Mouse (Mus musculus): ENCODE measurements around the gene B3gnt9. TPM values are rescaled to one million over a fixed set of nuclear protein-coding genes. Genes with fewer than 3 reads are reported as not detected.

The B3gnt9 gene
- polyA plus RNA-seq, 1 experiment = 11.6 TPM

GRCm38 (mm10) chr8:105283074-105283473 is 28.1 kb upstream of the B3gnt9 start:
- no peaks in the 10 kb centered on the region; the same call in 1 of the 2 replicates for H3K27me3 ChIP-seq (ENCODE audit: control insufficient read depth, insufficient read depth, low read length)
- no peak overlapping the region for H3K27ac ChIP-seq (ENCODE audit: control insufficient read depth, insufficient read depth, low read length)
- H3K36me3 ChIP-seq (ENCODE audit: control insufficient read depth, insufficient read depth, low read length) = no peaks in the 10 kb centered on the region
- TF ChIP-seq POLR2A (IDR thresholded peaks at IDR 0.05; ENCODE audit: control insufficient read depth, extremely low read depth, insufficient read depth, low read length, poor library complexity) (no peak), CTCF (IDR thresholded peaks at IDR 0.05; ENCODE audit: borderline replicate concordance, control insufficient read depth, extremely low read depth, insufficient read depth, low read length, poor library complexity) (peak; percentile 79)
- peaks cover 12% of the 10 kb centered on the region for H3K4me1 ChIP-seq (replicated peaks; ENCODE audit: control insufficient read depth, insufficient read depth, low read length)
- no peak for DNase-seq
- no peak overlapping the region for H3K4me3 ChIP-seq (ENCODE audit: control insufficient read depth, insufficient read depth, low read length)
- WGBS = 70% methylated on average over 23 of the region's 23 CpGs

- Histone ChIP-seq H3K36me3 (ENCODE audit: control insufficient read depth, insufficient read depth, low read length) (no peaks in the 10 kb centered on the region), H3K27ac (ENCODE audit: control insufficient read depth, insufficient read depth, low read length) (no peak overlapping the region), H3K27me3 (ENCODE audit: control insufficient read depth, insufficient read depth, low read length) (no peaks in the 10 kb centered on the region; the same call in 1 of the 2 replicates), H3K4me3 (ENCODE audit: control insufficient read depth, insufficient read depth, low read length) (no peak overlapping the region), H3K4me1 (replicated peaks; ENCODE audit: control insufficient read depth, insufficient read depth, low read length) (peaks cover 12% of the 10 kb centered on the region)
- TF ChIP-seq POLR2A (IDR thresholded peaks at IDR 0.05; ENCODE audit: control insufficient read depth, extremely low read depth, insufficient read depth, low read length, poor library complexity) (no peak), CTCF (IDR thresholded peaks at IDR 0.05; ENCODE audit: borderline replicate concordance, control insufficient read depth, extremely low read depth, insufficient read depth, low read length, poor library complexity) (no peak)
- DNase-seq = no peak
- 91% methylated on average over 4 of the region's 4 CpGs for WGBS
Observed at GRCm38 (mm10) chr8:105282239-105282638, 27.3 kb upstream of the B3gnt9 start.

- WGBS = 98% methylated on average over 12 of the region's 12 CpGs
- Histone ChIP-seq H3K36me3 (ENCODE audit: control insufficient read depth, insufficient read depth, low read length) (no peaks in the 10 kb centered on the region), H3K27ac (ENCODE audit: control insufficient read depth, insufficient read depth, low read length) (no peak overlapping the region), H3K27me3 (ENCODE audit: control insufficient read depth, insufficient read depth, low read length) (no peaks in the 10 kb centered on the region; the same call in 1 of the 2 replicates), H3K4me1 (replicated peaks; ENCODE audit: control insufficient read depth, insufficient read depth, low read length) (peaks cover 12% of the 10 kb centered on the region), H3K4me3 (ENCODE audit: control insufficient read depth, insufficient read depth, low read length) (no peak overlapping the region)
- DNase-seq = no peak
- TF ChIP-seq POLR2A (IDR thresholded peaks at IDR 0.05; ENCODE audit: control insufficient read depth, extremely low read depth, insufficient read depth, low read length, poor library complexity) (no peak), CTCF (IDR thresholded peaks at IDR 0.05; ENCODE audit: borderline replicate concordance, control insufficient read depth, extremely low read depth, insufficient read depth, low read length, poor library complexity) (no peak)
Observed at GRCm38 (mm10) chr8:105281821-105282220, 26.9 kb upstream of the B3gnt9 start.

- H3K27me3 ChIP-seq (ENCODE audit: control insufficient read depth, insufficient read depth, low read length) = no peaks in the 10 kb centered on the region; the same call in 1 of the 2 replicates
Observed at GRCm38 (mm10) chr8:105280567-105280966, 25.6 kb upstream of the B3gnt9 start.

GRCm38 (mm10) chr8:105278911-105279334 is 24.0 kb upstream of the B3gnt9 start:
- H3K4me3 ChIP-seq (ENCODE audit: control insufficient read depth, insufficient read depth, low read length) = no peak overlapping the region
- WGBS = 2% methylated on average over 28 of the region's 28 CpGs

More at GRCm38 (mm10) chr8:105280567-105280966, 25.6 kb upstream of the B3gnt9 start:
- peaks cover 20% of the 10 kb centered on the region for H3K4me1 ChIP-seq (replicated peaks; ENCODE audit: control insufficient read depth, insufficient read depth, low read length)
- WGBS = 14% methylated on average over 3 of the region's 3 CpGs
- no peak for DNase-seq
- no peak overlapping the region for H3K27ac ChIP-seq (ENCODE audit: control insufficient read depth, insufficient read depth, low read length)
- no peak for TF ChIP-seq CTCF (IDR thresholded peaks at IDR 0.05; ENCODE audit: borderline replicate concordance, control insufficient read depth, extremely low read depth, insufficient read depth, low read length, poor library complexity)
- TF ChIP-seq POLR2A (IDR thresholded peaks at IDR 0.05; ENCODE audit: control insufficient read depth, extremely low read depth, insufficient read depth, low read length, poor library complexity) = no peak
- H3K4me3 ChIP-seq (ENCODE audit: control insufficient read depth, insufficient read depth, low read length) = no peak overlapping the region
- H3K36me3 ChIP-seq (ENCODE audit: control insufficient read depth, insufficient read depth, low read length) = no peaks in the 10 kb centered on the region

GRCm38 (mm10) chr8:105276292-105277120 is 21.6 kb upstream of the B3gnt9 start:
- TF ChIP-seq POLR2A (IDR thresholded peaks at IDR 0.05; ENCODE audit: control insufficient read depth, extremely low read depth, insufficient read depth, low read length, poor library complexity) = no peak
- no peak for TF ChIP-seq CTCF (IDR thresholded peaks at IDR 0.05; ENCODE audit: borderline replicate concordance, control insufficient read depth, extremely low read depth, insufficient read depth, low read length, poor library complexity)
- H3K27ac ChIP-seq (ENCODE audit: control insufficient read depth, insufficient read depth, low read length) = no peak overlapping the region
- H3K4me1 ChIP-seq (replicated peaks; ENCODE audit: control insufficient read depth, insufficient read depth, low read length) = peaks cover 17% of the 10 kb centered on the region
- WGBS = 4% methylated on average over 30 of the region's 30 CpGs
- H3K36me3 ChIP-seq (ENCODE audit: control insufficient read depth, insufficient read depth, low read length) = no peaks in the 10 kb centered on the region
- peak overlapping the region; percentile 41 for H3K4me3 ChIP-seq (ENCODE audit: control insufficient read depth, insufficient read depth, low read length)
- H3K27me3 ChIP-seq (ENCODE audit: control insufficient read depth, insufficient read depth, low read length) = no peaks in the 10 kb centered on the region; the same call in 1 of the 2 replicates
- DNase-seq = peak; percentile 49

More at GRCm38 (mm10) chr8:105278911-105279334, 24.0 kb upstream of the B3gnt9 start:
- H3K27ac ChIP-seq (ENCODE audit: control insufficient read depth, insufficient read depth, low read length) = no peak overlapping the region
- peaks cover 20% of the 10 kb centered on the region for H3K4me1 ChIP-seq (replicated peaks; ENCODE audit: control insufficient read depth, insufficient read depth, low read length)
- no peak for TF ChIP-seq CTCF (IDR thresholded peaks at IDR 0.05; ENCODE audit: borderline replicate concordance, control insufficient read depth, extremely low read depth, insufficient read depth, low read length, poor library complexity)
- TF ChIP-seq POLR2A (IDR thresholded peaks at IDR 0.05; ENCODE audit: control insufficient read depth, extremely low read depth, insufficient read depth, low read length, poor library complexity) = no peak
- H3K27me3 ChIP-seq (ENCODE audit: control insufficient read depth, insufficient read depth, low read length) = no peaks in the 10 kb centered on the region; the same call in 1 of the 2 replicates
- no peak for DNase-seq
- H3K36me3 ChIP-seq (ENCODE audit: control insufficient read depth, insufficient read depth, low read length) = no peaks in the 10 kb centered on the region

All from thymus, adult 2 months (tissue).